Mouse (Mus musculus): ENCODE results near the gene Col25a1.

- no peak for TF ChIP-seq CTCF (IDR thresholded peaks at IDR 0.05; ENCODE audit: control insufficient read depth, insufficient read depth, insufficient read length)
- TF ChIP-seq MYOD1 (IDR thresholded peaks at IDR 0.05; ENCODE audit: control insufficient read depth, insufficient read length, low read depth), result no peak
- no peak for TF ChIP-seq CEBPB (IDR thresholded peaks at IDR 0.05; ENCODE audit: low read depth)
- TF ChIP-seq MYOG (IDR thresholded peaks at IDR 0.05; ENCODE audit: control insufficient read depth, extremely low read depth, insufficient read length), result no peak
- no peak for TF ChIP-seq MAX (IDR thresholded peaks at IDR 0.05)
Measured at GRCm38 (mm10) chr3:130380299-130380845, 249.1 kb downstream of the Col25a1 start.

All from C2C12 (cell line).